Mouse (Mus musculus) urinary bladder, adult 2 months (tissue): ENCODE data around the gene Kcnk5. TPM values are rescaled to one million over a fixed set of nuclear protein-coding genes. Genes with fewer than 3 reads are reported as not detected.

Source experiments
- DNase-seq: peaks from one replicate; pipeline ENCODE4 v3.0.0; 2022; ENCODE audit warnings: low spot score
- polyA plus RNA-seq: library from polyadenylated mRNA; depleted of rRNA; stranded (reverse); fragments of >200 nt; gene quantifications from 2 replicates; pipeline ENCODE4 v1.2.3, GENCODE M21; 2012; rRNA removed

Gene Kcnk5
- polyA plus RNA-seq, 1 experiment, result 4.6 TPM

- DNase-seq, result no peak
These were observed 66.7 kb downstream of the Kcnk5 start for GRCm38 (mm10) chr14:20114951-20115350.

GRCm38 (mm10) chr14:20113964-20114363 is 67.6 kb downstream of the Kcnk5 start:
- peak; percentile 79 for DNase-seq

DNA sequence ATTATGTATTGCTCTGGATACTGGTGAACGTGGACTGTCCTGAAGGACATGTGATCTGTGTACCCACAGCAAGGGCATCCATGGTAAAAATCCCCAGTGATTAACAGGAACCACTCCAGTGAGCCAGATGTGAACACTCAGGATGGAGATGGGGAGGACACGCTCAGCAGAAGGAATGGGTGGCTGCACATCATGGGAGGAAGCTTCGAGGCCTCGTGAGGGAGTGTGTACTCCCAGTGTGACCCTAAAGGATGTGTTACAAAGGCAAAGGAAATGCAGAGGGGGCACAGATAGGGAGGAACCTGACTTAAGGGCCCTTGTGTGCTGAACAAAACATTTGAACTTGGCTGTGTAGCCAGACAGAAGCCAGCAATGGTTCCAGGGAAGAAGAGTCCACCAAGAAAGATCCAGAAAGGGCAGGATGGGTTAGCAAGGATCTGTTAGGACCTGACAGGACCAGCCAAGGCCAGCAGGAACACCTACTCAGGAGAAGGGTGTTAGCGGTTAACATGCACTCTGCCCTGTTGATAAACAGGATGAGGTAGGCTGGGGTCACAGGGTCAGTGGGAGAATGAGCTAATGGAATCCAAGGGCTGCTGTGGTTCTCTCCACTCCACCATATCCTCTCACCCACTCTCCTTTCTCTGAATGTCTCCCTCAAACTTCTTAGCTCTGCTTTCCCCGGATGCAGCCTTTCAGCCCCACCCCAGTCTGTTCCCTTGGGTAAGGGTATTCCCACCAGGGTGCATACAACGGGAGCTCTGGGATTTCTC is 68.2 kb downstream of the Kcnk5 start:
- DNase-seq, result no peak

GRCm38 (mm10) chr14:20112218-20112617 is 69.4 kb downstream of the Kcnk5 start:
- DNase-seq, result no peak

DNA sequence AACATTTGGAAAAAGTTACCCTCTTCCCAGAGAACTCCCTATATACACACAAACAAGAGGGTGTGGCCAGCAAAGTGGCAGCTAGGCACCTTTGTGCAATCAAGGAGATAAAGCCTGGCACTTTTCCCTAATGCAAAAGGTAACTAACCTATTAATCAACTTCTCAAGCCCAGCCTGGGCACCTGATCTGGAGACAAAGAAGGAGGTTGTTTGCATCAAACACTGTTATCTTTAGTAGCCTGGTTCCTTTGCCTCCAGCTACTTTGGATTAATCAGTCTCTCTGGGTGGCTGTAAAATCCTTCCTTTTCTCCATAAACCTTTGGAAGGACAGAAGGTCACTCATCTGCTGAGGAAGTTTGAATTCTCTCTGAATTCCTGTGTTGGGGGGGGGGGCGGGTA is 70.7 kb downstream of the Kcnk5 start:
- no peak for DNase-seq

DNA sequence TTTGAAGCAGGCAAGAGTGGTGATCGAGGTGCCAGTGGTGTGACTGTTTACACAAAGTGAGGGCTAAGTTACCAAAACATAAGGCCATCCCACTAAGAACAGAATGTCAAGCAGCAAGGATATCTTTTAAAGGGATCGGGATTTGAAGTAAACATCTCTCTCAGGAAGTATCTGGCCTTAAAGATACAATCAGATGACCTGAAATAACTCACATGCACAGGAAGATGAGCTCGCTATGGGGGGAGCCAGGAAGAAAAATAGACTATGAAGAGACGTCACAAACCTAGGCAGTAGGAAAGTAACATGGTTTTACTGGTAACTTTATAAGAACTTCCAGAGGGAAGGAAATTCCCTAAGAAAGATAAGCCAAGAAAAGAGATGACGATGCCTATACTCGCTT is 75.3 kb downstream of the Kcnk5 start:
- no peak for DNase-seq

- DNase-seq, result no peak
These were observed 78.4 kb downstream of the Kcnk5 start for GRCm38 (mm10) chr14:20103207-20103606.

DNA sequence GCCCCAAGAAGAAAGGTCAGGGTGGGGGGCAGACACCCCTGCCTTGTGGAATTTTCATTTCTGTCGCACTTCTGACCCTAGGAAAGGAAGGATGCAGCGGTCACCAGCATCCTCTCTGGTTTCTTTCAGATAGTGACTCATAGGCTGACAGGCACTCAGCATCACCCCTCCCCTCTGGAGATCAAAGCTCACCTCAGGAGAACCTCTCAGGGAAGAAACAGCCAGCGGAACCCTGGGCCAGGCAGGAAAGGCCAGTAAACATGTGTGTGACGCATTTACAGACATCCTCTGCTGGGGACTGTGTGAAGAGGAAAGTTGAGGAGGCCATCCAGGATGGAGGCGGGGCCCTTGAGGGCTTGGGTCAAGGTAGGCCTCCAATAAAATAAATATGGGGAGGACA is 83.5 kb downstream of the Kcnk5 start:
- DNase-seq, result no peak

DNA sequence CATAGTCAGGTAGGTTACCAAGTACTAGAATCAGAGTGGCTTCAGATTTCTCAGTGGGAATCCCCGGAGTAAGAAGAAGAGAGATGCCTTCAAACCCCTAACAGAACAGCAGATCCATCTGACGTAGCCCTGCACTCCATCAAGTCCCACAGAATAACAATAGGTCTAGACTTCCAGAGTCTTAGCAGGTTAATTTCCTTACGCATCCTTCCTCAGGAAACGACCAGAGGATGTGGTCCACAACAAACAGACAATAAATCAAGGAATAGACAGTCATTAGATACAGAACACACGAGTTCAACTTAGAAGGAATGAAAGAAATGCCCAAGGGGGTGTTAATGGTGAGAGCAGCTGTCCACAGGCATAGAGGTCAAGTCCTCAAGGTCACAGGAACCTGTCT is 86.7 kb downstream of the Kcnk5 start:
- no peak for DNase-seq

DNA sequence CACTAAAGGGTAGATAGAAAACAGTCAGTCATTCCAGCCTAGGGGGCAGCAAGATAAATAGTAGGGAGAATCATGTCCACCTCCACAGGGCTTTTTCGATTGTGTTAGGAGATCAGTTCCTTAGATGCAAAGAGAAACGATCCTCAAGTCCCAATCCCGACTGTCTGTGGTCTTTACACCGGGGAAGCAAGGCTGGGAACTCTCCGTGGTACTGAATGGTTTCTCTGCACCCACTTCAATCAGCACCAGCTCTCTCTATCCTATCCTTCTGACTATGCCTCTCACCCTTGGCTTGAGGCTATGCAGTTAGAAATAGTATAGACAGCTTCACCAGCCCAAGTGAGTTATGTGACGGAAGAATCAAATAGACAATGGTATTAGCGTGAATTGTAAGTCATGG is 88.1 kb downstream of the Kcnk5 start:
- no peak for DNase-seq

Other genes starting within 250 kb of the Kcnk5 start
- gene Gng2, start 204.2 kb downstream of the Kcnk5 start, polyA plus RNA-seq, result 6.5 and 12.6 TPM in 2 replicates
- 6.9 and 7.9 TPM in 2 replicates for gene Saysd1, start 43.3 kb downstream of the Kcnk5 start, polyA plus RNA-seq
- 0.14 TPM in 1 of 2 replicates, not detected in the other for gene Kcnk16, start 87.4 kb upstream of the Kcnk5 start, polyA plus RNA-seq
- gene Nudt13, start 112.9 kb upstream of the Kcnk5 start, polyA plus RNA-seq, result 39.0 and 48.2 TPM in 2 replicates
- gene Ecd, start 166.3 kb upstream of the Kcnk5 start, polyA plus RNA-seq, result 24.8 and 25.6 TPM in 2 replicates
- 41.3 and 43.4 TPM in 2 replicates for gene Fam149b, start 166.4 kb upstream of the Kcnk5 start, polyA plus RNA-seq
- gene Dnajc9, start 207.1 kb upstream of the Kcnk5 start, polyA plus RNA-seq, result 21.8 and 24.8 TPM in 2 replicates
- 41.1 and 46.9 TPM in 2 replicates for gene Mrps16, start 211.8 kb upstream of the Kcnk5 start, polyA plus RNA-seq